Mouse (Mus musculus) embryonic facial prominence, embryonic 10.5 days (tissue): ENCODE results near the gene Sema7a. TPM values are rescaled to one million over a fixed set of nuclear protein-coding genes. Genes with fewer than 3 reads are reported as not detected.

Experiments used
- polyA plus RNA-seq: library from polyadenylated mRNA; unstranded; fragments of >200 nt; fragmentation: Nextera tagmentation; extraction: Ambion mirVana; gene quantifications from 2 replicates; pipeline ENCODE4 v1.2.1, GENCODE M21; 2016

The Sema7a gene
- polyA plus RNA-seq, 1 experiment from 2014 or later, result 0.25 TPM

Other genes with a start within 250 kb of the Sema7a start
- gene Edc3, start 231.6 kb upstream of the Sema7a start, polyA plus RNA-seq, result 45.5 and 46.7 TPM in 2 replicates
- 93.6 and 94.8 TPM in 2 replicates for gene Clk3, start 174.3 kb upstream of the Sema7a start, polyA plus RNA-seq
- 51.0 and 64.3 TPM in 2 replicates for gene Arid3b, start 103.3 kb upstream of the Sema7a start, polyA plus RNA-seq
- 118 and 130 TPM in 2 replicates for gene Ubl7, start 29.1 kb upstream of the Sema7a start, polyA plus RNA-seq
- not detected in 2 replicates for gene Cyp11a1, start 66.3 kb downstream of the Sema7a start, polyA plus RNA-seq
- gene Stra6, start 123.7 kb downstream of the Sema7a start, polyA plus RNA-seq, result 33.6 and 47.2 TPM in 2 replicates
- 0.36 and 0.56 TPM in 2 replicates for gene Ccdc33, start 178.7 kb downstream of the Sema7a start, polyA plus RNA-seq